1 mouse cellular context compared by ENCODE assay signal in genomic region chr2:15347946-15348345, GRCm38 (mm10).
TF ChIP-seq lines count a peak whose summit lies in the region.

No protein-coding gene starts in this region.

TF ChIP-seq in MEL, 35 proteins besides CTCF, POLR2A, EP300 and RAD21 (continued from another document):
- TF ChIP-seq ZKSCAN1 (IDR thresholded peaks at IDR 0.05; ENCODE audit: low read depth, low read length) (no peak), ZMIZ1 (IDR thresholded peaks at IDR 0.05; ENCODE audit: low read depth, low read length) (no peak), TCF12 (IDR thresholded peaks at IDR 0.05; ENCODE audit: low read depth, low read length) (peak; percentile 75), RCOR1 (IDR thresholded peaks at IDR 0.05; ENCODE audit: low read depth, low read length) (no peak)
TF ChIP-seq in MEL: peak in this region for 3.
